Mouse (Mus musculus) right cerebral cortex, postnatal 10 days (tissue): ENCODE results near the gene Ism2.
A peak's percentile ranks its signal among the peaks of the same experiment; 100 is the strongest.
"Not testable (repeated sequence)": the region's sequence is repeated elsewhere in the genome, so short reads cannot be mapped to it uniquely, and the experiment has no call there.

Experiments used
- DNase-seq, 2 experiments: peaks; one replicate each; pipeline ENCODE4 v3.0.0; 2021; ENCODE audit warnings: low spot score in 2 of 2

Gene Ism2

GRCm38 (mm10) chr12:87289100-87289499 lies 10.4 kb downstream of the Ism2 start:
- DNase-seq: no peak

- no peak for DNase-seq
These were observed 14.8 kb downstream of the Ism2 start for GRCm38 (mm10) chr12:87284726-87285125.

DNA sequence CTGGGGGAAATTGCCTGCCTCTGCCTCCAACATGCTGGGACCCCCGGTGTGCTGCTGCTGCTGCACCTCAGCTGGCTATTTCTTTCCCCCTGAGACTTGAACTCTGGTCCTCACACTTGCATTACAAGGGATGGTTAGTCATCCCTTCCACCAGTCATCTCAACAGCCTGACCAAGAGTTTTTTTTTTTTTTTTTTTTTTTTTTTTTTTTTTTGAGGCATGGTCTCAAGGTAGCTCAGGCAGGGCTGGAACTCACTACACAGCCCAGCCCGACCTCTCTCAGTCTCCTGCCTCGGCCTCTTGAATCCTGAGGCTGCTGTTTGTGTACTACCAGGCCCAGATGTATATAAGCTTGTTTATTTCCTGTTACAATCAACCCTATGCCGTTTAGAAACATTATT lies 15.2 kb downstream of the Ism2 start:
- no peak for DNase-seq

- DNase-seq: no peak
These were observed 15.8 kb downstream of the Ism2 start for GRCm38 (mm10) chr12:87283706-87284105.

DNA sequence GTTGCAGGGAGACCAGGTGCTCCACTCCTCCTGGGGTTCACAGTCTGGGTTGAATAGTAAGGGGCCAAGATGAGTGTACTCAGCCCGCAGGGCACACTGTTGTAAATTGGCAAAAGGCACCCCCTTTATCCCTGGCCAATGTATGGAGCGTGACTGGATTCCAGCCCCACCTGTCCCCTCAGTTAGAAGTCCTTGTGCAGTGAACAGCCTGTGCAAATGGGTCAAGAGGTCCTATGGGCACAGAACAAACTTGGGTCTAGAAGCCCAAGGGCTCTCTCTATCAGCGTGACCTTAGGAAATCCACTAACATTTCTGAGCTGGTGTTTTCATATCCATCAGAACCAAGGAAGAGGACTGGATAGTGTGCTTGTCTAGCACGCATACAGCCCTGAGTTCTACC lies 16.8 kb downstream of the Ism2 start:
- no peak for DNase-seq

- DNase-seq: no peak
These were observed 17.7 kb downstream of the Ism2 start for GRCm38 (mm10) chr12:87281766-87282165.

GRCm38 (mm10) chr12:87279879-87280278 lies 19.6 kb downstream of the Ism2 start:
- no peak for DNase-seq

DNA sequence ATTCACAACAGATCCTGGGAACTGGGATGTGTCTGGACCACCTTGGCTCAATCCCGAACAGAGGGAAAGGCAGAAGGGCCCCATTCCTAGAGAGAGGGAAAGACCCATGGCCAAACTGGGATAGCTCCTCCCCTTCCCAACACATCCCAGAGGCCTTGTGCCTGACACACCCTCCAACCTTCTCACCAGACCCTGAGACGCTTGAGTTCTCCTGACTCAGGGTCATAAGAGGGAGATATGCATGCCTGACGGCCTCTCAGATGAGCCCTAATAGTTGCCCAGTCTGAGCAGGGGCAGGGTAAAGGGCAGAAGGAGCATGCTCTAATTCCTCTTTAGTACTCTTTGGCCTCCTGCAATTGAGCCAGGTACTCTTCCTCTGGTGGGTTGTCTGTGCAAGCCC lies 20.2 kb downstream of the Ism2 start:
- DNase-seq: no peak

DNA sequence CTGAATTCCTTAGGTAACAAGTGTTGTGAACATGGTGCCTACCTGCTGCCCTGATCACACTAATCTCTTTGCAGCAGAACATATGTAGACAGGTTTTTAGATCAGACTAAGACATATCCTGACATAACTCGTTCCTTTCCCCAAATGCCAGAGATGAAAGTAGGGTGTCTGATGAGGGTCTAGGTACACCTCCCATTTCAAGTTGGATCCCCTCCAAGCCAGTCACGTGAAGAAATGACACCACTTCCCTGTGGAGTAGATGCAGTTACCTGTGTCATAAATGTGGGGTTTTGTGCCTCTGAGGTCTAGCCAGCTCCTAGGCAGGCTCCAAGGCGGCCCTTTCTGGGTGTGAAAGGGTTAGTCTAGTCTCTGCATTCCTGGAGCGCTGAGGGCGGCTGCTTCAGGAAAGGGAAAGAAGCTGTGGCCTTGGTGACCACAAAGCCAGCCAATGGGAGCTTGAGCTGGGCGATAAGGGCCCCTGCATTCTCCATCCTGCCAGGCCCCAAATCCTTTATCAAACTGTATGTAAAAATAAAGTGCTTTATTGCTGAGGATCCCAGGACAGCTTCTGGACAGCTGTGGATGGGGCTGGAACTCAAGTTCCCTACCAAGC lies 21.3 kb downstream of the Ism2 start:
- DNase-seq: no peak

- DNase-seq: not testable (repeated sequence)
These were observed 22.3 kb downstream of the Ism2 start for GRCm38 (mm10) chr12:87277251-87277650.

DNA sequence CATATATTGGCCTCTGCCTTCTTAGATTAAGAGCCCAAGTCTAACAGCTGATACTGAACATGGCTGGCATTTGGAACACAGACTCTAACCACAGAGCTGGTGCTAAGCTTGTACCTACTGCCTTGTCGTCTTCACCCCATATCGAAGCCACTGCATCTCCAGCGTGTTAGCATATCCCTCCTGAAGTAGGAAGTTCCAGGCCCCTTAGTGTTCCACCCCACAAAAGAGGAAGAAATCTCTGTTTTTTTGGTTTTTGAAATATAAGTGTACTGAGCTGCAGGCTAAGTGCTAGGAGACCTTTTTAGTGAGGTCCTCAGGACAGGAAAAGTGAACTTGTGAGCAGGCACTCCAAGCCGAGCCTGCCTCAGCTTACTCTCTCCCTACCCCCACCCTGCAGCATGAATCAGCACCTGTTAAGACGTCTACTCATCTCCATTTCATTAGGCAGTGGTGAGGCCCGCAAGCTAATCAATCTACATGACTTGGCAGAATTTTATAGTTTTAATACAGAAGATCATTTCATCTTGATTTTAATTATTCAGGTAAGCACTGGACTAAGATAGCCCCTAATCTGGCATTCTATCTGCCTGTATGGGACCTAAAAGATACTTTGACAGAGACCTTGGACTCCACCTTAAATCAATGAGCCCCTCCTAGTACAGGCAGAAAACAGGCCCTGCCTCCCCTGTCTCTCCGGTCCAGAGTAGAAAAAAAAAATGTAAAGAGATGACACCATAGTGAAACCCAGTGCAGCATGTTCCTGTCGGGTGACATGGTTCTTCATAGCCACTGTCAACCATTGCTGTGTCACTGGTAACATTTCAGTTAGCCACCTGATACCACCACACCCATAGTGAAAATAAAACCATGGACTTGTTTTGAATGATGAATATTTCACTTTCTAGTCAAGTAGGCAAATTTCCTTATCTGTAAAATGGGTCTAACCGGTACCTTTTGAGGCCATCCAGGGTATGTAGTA lies 24.4 kb downstream of the Ism2 start:
- no peak for DNase-seq

GRCm38 (mm10) chr12:87267682-87268081 lies 31.8 kb downstream of the Ism2 start:
- DNase-seq: peak; percentile 53 to 54

- no peak for DNase-seq
These were observed 32.5 kb downstream of the Ism2 start for GRCm38 (mm10) chr12:87266827-87267603.

- peak; percentile 94 to 97 for DNase-seq
These were observed 33.2 kb downstream of the Ism2 start, which contains the start of the genes Vipas39 and Ahsa1 for GRCm38 (mm10) chr12:87266108-87266826. Vipas39 (minus strand) TSS chr12:87266256. Ahsa1 (plus strand) TSS chr12:87266479.

DNA sequence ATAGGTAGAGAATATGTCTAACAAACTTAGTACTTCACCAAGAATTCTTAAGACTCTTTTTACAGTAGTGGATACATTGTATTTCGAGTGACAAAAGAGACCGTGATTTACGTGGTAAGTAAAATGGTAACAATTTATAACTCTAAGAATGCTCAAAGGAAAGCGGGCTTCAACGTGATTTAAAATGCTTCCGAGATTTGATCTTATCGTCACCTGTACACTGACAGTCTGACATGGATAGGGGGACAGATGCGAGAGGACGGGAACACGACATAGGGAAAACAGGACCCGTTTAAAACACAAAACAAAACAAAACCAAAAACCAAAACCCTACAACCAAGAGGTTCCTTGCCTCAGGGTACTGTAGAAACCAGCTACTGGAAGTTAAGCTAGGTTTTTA lies 34.1 kb downstream of the Ism2 start:
- DNase-seq: no peak

DNA sequence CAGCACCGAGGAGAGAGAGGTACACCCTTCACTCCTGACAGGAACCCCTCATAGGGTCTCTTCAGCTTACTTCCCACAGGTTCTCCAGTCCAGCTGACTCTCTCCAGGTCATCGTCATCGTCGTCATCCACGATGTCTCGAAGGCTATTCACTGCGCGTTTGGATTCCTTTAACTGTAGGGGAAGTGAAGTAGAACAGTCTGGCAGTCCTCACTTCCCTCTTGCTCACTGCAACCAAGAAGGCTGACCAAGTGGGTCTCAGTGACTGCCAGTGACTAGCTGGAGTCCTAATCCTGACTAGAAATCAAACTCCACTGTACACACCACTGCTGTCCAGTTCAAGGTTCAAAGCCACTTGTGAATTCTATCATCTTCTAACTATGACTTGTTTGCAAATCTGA lies 38.9 kb downstream of the Ism2 start:
- DNase-seq: no peak

DNA sequence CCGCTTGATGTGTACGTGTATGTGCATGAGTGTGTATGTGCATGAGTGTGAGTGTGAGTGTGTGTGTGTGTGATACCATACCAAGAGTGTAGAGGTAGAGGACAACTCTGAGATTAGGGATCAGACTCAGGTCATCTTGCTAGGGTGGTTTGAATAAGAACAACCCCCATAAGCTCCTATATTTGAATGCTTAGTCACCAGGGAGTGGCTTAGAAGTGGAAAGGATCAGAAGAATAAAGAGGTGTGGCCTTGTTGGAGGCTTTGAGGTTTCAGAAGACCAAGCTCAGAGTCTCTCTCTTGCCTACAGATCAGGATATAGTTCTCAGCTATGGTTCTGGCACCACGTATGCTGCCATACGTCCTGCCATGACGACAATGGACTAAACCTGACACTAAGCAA lies 42.9 kb downstream of the Ism2 start:
- DNase-seq: no peak

- no peak for DNase-seq
These were observed 45.6 kb downstream of the Ism2 start for GRCm38 (mm10) chr12:87253878-87254277.

- DNase-seq: no peak
These were observed 49.3 kb downstream of the Ism2 start for GRCm38 (mm10) chr12:87250161-87250560.

- no peak for DNase-seq
These were observed 60.9 kb downstream of the Ism2 start, which contains the start of gene Noxred1 for GRCm38 (mm10) chr12:87238632-87239031. Noxred1 (minus strand) TSS chr12:87238732.

GRCm38 (mm10) chr12:87236882-87237483 lies 62.5 kb downstream of the Ism2 start:
- no peak for DNase-seq
